Mouse (Mus musculus) gastrocnemius, postnatal 36 days (tissue): ENCODE data around the gene Prr19. TPM values are rescaled to one million over a fixed set of nuclear protein-coding genes. Genes with fewer than 3 reads are reported as not detected.

Experiments
- DNase-seq, 2 experiments: peaks; one replicate each; pipeline ENCODE4 v3.0.0; 2022
- intact Hi-C: fragments of 180-260 bp; cut with DNase I; formaldehyde crosslinking; loops from one replicate; pipeline ENCODE4 v1.15.1; 2025
- total RNA-seq, 2 experiments: library from RNA; stranded (reverse); gene quantifications; 2 replicates each; pipeline ENCODE4 v1.2.3; 2021

Prr19 gene
- total RNA-seq, 2 experiments from 2014 or later, result not detected

DNA sequence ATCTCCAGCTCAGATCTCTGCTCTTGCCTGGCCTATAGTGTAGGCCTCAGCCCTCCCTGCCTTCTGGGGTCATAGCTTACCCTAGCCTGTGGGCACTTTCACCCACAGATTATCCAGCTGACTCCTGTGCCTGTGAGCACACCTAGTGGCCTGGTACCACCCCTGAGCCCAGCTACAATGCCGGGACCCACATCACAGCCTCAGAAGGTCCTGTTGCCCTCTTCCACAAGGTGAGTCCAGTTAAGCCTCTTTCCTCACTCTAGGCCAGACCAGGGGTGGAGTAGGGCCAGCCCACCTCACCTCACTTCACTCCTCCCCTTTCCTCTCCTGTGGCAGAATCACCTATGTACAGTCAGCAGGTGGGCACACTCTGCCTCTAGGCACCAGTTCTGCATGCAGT lies 10.7 kb upstream of the Prr19 start:
- DNase-seq, result peak in 1 of 2 experiments; percentile 2
- intact Hi-C loops, result no loop called here

DNA sequence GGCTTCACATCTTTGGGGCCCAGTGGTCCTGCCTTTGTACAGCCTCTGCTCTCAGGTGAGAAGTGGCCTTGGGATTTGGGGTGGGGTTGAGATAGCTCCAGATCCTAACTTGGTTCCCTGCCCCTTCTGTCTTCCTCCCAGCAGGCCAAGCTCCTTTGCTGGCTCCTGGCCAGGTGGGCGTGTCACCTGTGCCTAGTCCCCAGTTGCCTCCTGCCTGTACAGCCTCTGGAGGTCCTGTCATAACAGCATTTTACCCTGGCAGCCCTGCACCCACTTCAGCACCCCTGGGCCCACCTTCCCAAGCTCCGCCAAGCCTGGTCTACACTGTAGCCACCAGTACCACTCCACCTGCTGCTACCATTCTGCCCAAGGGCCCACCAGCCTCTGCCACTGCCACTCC lies 10.3 kb upstream of the Prr19 start:
- peak; percentile 20 to 22 for DNase-seq
- intact Hi-C loops, result no loop called here

DNA sequence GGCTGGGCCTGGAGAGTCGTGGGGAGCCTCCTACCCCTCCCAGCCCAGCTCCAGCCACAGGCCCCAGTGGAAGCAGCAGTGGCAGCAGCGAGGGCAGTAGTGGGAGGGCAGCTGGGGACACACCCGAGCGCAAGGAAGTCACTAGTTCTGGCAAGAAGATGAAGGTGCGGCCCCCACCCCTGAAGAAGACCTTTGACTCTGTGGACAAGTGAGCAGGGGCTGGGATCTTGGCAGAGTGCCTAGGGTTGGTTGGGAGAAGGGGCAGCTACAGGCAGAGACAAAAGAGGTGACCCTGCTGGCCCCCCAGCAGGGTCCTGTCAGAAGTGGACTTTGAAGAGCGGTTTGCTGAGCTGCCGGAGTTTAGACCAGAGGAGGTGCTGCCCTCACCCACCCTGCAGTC lies 9.1 kb upstream of the Prr19 start:
- intact Hi-C loops, result no loop called here
- no peak for DNase-seq

DNA sequence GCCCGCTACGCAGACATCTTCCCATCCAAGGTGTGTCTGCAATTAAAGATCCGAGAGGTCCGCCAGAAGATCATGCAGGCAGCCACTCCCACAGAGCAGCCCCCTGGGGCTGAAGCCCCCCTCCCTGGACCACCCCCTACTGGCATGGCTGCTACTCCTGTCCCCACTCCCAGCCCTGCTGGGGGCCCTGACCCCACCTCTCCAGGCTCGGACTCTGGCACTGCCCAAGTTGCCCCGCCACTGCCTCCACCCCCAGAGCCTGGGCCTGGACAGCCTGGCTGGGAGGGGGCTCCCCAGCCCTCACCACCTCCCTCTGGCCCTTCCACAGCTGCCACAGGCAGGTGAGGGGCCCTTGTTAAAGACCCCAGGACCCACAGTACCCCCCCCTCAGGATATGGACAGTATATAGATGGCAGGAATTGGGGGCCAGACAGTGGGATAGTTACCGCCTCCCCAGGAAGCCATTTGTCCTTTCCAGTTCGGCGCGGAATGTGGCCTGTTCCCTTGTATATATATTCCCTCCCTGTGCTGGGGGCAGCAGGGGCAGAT lies 7.9 kb upstream of the Prr19 start:
- DNase-seq, result no peak
- intact Hi-C loops, result no loop called here

DNA sequence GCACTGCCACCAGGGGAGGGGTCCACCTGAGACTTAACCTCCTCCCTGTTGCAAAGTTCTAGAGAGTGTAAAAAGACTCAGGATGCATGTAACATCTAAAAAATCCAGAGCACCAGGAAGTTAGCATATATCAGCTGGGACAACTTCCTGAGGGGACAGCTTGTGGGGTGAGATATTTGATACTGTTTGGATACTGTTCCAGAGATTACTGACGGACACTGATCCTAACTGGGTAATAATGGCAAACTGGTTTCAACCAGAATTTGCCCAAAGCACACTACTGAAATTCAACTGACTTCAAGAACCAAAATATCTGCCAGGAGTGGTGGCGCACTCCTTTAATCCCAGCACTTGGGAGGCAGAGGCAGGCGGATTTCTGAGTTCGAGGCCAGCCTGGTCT lies 6.7 kb upstream of the Prr19 start:
- intact Hi-C loops, result no loop called here
- DNase-seq, result no peak

DNA sequence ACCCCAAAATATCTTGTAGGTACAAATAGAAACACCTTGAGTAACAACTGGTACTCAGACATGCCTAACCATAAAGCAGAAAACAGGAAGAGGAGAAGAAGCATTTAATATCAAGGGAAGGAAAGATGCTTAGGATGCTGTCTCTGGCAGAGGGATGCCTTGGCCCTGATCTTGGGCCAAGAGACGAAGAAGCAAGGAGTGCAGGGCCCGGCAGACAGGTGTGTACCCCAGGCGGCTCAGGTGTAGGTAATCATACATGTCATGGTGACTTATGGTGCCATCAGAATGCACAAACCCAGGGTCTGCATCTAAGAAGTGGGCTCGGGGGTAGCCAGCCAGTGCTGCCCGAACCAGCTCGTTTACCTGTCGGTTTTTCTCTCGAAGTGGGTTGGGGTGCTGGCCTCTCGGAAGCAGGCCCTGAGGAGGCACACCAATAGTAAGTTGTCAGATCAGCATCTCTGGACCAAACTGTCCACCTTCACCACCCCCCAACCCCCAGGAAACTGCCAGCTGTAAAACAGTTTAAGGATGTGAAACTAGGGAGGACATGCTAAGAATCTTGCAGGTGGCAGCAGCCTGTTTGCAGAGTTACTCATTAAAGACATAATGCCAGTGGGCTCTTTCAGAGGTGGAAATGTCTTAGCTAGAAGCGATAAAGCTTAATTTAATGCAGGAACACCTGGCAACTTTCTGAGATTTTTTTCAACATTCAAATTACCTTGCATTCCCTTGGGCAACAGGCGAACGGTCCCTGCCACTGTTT lies 6.1 kb upstream of the Prr19 start:
- intact Hi-C loops, result no loop called here
- DNase-seq, result no peak

DNA sequence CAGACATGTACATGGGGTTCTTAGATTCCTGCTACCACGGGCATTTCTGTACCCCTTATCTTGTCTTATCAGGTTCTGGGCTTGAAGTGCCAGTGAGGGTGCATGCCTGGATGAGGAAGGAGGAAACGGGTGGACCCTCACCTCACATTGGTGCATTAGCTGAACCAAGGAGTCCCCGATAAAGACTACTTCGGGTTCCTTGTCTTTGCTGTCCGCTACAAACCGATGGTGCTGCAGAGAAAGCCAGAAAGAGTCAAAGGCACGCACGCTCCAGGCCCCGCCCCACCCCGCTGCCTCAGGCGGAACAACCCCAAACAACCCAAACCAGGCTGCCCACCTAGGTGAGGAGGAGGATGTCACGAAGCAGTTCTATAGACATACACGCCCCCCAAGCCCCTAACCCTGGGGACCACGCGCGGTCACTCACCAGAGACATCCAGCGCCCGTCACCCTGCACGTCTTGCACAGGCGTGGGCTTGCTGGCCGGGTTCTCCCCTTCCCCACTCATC lies 4.2 kb upstream of the Prr19 start:
- no peak for DNase-seq
- intact Hi-C loops, result no loop called here

DNA sequence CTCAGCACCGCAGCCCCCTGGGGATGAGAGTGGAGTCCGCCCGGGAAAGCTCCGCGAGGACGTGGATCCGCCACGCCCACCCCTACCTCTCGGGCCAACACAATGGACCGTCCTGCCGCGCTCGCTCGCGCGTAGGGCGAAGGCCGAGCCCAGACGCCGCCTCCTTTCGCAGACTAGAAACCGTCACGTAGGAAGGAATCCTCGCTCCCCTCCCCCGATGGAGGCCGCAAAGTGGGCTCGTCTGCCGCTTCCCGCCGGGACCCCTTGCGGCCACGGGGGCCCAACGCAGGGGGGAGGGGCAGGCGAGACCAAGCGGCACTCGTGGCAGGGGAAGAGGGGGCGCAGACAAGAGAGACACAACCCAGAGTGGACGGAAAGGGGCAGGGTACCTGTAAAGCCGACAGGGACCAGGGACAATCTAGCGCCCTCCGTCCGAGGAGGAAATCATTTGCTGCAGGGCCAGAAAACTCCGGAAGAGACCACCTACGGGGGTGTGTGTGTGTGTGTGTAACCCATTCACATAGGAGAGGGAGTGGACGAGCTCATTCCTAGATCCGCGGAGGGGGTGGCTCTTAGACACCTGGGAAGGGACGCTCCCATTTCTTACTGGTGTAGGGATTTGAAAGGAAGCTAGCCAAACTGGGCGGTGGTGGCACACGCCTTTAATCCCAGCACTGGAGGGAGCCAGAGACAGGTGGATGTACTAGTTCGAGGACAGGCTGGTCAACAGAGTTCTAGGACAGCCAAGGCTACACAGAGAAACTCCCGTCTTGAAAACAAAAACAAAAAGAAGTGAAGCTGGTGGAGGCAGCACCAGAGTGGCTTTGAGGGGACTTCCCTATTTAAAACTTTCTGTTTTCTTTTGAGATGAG lies 3.5 kb upstream of the Prr19 start, which contains the start of gene Pafah1b3:
Gene Pafah1b3, minus strand, starts transcription at position 533 of the 872 bp plus-strand sequence.
- no peak for DNase-seq
- intact Hi-C loops, result no loop called here

DNA sequence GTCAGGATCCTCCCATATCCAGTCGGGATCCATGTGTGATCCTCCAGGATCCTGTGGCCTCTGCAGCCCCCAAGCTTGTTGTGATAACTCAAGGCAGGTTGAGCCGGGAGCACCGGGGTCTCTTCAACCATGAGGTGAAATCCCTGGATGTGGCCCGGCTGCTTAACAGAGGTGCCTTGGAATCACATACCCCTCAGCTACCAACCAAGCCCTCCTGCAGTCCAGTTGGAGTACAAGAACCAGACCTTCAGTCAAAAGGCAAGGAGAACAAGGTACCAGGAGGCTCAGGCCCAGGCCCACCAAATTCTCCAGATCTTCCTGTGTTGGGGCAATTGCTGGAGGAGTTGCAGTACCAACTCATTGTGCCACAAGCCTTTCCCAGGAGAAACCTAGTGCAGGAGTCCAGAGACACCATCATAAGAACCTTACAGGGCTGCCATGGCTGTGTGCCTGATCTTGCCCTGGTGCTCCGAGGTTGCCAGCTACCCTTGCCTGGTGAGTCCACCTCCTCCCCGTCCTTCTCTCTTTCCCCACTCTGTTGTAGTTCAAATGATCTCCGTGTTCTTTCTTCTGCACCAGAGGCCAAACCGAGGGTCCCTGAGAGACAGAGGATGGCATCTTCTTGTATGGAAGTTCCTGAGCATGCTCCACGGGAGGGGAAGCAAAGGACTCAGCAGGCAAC lies 1.9 kb downstream of the Prr19 start:
- no peak for DNase-seq
- intact Hi-C loops, result no loop called here

DNA sequence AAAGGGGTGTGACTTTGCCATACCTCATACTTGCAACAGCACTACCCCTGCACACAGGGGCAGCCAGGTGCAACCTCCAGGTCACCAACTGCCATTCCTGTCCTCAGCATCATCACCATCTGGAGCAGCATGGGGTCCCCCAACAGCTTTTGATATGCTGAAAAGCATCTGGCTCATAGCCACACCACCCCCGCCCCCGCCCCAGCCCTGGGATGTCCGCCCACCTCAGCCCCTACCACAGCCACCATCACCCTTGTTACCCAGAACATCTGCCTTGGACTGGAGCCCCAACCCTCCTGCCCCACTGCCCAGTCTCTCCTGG lies 2.4 kb downstream of the Prr19 start:
- intact Hi-C loops, result no loop called here
- DNase-seq, result no peak

DNA sequence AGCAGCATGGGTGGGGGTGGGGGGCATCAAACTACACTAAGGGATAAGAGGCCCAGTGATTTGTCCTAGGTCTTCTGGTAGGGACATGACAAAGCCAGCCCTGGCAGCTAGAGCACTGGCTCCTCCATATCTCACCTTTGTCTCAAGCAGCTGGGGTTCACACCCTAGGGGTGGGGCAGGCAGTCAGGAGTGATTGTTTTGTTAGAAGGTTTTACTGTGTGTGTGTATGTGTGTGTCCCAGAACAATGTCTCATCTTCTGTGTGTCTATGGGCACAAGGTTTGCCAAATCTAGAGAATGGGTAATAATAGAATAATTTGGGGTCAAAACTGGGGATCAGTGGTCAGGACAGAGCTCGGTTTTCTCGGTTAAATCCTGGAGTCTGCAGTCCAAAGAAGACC lies 4.3 kb downstream of the Prr19 start:
- no peak for DNase-seq
- intact Hi-C loops, result no loop called here

DNA sequence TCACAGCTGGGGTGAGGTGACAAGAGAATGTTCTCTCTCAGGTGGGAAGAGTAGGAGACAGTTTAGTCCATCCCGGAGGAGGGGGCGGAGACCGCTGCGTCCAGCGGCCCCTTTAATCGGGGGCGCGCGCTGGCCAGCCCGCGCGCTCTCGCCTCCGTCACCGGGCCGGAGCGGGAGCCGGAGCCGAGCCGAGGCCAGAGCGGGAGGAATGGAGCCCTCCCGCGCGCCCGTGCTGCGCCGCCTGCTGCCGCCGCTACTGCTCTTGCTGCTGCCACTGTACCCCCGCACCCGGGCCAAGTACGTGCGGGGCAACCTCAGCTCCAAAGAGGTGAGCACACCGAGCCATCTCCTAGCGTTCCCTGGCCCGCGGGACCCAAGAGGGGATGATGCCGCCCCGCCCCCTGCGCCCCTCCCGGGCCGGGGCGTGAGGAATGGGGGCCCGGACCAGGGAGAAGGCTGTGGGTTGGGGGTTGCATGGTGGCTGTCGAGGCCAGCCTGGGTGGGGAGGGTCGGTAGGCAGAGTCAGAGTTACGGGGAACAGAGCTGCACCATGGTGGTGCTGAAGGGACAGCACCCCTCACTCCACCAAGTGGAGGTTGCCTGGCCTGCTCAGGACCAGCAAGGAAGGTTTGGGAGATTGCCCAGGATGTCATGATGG lies 4.9 kb downstream of the Prr19 start, which contains the start of gene Tmem145:
Gene Tmem145, plus strand, starts transcription at position 151 of the 658 bp plus-strand sequence.
- DNase-seq, result no peak
- intact Hi-C loops, result no loop called here

DNA sequence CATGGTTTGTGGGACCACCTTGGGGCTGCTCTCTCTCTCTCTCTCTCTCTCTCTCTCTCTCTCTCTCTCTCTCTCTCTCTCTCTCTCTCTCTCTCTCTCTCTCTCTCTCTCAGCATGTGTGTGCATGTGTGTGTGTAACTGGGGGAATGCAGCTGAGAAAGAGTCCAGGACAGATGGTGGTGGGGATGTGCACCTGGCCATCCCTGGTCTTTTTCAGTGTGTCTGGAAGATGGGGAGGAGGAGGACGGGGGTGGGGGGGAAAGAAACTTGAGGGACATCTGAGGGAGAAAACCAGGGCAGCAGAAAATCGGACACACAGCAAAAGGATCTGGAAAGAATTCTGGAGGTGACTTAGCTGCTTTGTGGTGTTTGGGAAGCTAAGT lies 5.4 kb downstream of the Prr19 start:
- intact Hi-C loops, result no loop called here
- DNase-seq, result no peak

DNA sequence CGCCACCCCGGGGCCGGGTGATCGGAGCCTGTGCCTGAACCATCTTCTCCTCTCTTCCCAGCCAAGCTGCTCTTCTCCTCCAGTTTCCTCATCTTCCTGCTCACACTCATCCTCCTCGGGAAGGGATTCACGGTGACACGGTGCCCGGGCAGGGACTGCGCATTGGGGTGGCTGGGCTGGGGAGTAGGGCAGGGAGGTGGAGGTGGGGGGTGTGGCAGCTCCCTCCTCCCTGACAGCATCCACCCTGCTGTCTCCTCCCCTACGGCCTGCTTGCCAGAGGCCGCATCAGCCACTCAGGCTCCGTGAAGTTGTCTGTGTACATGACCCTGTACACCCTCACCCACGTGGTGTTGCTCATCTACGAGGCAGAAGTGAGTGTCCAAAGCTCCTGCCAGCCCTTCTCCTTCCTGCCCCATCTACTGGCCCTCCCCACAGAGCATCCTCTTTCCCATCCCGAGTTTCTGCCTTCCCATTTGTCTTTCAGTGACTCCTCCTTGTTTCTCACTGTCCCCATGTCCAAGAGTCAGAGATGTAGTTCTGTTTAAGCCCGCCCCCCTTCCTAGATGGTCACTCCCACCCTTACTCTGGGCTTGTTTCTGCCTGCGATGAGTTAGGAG lies 7.6 kb downstream of the Prr19 start:
- DNase-seq, result no peak
- intact Hi-C loops, result no loop called here

DNA sequence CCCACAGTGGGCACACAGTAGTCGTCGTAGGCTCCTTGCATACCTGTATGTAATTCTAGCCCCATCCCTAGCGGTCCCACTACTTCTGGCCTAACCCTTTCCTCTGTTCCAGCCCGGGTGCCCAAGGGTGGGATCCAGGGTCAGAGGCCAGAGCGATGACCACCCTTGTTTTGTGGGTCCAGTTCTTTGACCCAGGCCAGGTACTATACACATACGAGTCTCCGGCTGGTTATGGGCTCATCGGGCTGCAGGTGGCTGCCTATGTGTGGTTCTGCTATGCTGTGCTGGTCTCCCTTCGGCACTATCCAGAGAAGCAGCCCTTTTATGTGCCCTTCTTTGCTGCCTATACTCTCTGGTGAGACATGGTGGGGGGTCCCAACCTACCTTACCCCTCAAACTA lies 8.2 kb downstream of the Prr19 start:
- DNase-seq, result no peak
- intact Hi-C loops, result no loop called here

DNA sequence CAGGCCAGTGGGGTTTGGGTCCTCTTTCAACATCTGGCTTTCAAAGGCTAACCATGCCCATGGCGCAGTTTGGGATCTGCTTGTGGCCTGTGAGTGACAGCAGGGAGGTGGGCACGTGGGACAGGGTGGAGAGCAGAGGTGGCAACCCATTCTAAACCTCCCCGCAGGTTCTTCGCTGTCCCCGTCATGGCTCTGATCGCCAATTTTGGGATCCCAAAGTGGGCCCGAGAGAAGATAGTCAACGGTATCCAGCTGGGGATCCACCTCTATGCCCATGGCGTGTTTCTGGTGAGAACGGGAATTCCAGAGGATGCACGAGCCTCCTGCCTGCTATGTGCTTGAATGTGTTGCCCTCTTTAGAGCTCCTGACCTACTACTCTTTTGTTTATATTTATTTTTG lies 10.0 kb downstream of the Prr19 start:
- no peak for DNase-seq
- intact Hi-C loops, result loop anchor here (5.0 kb wide), 1 partner anchor 179 kb away; no protein-coding TSS in a partner anchor

DNA sequence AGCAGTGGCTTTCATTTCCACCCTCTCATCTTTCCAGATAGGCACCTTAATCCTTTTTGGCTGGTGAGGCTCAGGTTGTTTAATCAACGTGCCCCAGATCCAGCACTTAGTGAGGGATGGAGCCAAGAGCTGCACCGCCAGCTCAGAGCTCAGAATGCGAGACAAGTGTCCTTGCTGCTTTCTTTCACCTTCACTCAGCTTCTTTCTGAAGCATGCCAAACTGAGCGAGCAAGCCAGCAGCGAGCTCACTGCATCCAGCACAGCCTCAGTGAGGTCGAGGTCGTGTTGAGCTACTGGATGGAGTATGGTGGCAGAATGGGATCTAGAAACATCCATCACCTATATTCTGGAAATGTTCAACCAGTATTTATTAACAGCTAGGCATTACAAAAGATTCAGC lies 12.1 kb downstream of the Prr19 start:
- intact Hi-C loops, result loop anchor here (5.0 kb wide), 1 partner anchor 181 kb away; no protein-coding TSS in a partner anchor
- no peak for DNase-seq

DNA sequence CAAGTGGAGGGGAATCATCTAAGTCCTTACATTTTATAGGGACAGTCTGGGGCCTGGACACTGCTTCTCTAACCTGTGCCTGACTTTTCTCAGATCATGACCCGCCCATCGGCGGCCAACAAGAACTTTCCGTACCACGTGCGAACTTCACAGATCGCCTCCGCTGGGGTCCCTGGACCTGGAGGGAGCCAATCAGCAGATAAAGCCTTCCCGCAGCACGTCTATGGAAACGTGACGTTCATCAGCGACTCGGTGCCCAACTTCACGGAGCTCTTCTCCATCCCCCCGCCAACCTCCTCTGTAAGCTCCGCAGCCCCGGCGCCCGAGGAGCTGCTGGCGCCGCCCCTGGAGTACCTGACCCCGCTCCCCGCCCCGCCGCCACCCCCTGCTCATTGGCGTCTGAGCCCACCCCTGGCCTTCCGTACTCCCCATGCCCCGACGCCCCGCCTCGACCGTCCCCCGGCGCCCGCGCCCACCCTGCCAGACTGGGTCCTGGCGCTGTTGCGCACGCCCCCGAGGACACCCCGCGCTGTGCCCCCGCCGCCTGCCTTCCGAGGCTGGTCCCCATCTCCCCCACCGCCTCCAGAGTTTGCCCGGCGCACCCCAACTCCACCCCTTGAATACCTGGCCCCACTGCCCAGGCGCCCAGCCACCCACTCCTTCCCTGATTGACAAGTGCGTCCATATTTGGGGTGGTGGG lies 13.5 kb downstream of the Prr19 start:
- intact Hi-C loops, result loop anchor here (5.0 kb wide), 3 partner anchors 67 to 237 kb away; no protein-coding TSS in a partner anchor
- no peak for DNase-seq
